Mouse (Mus musculus) intestine, embryonic 15.5 days (tissue): ENCODE measurements around the gene Ostm1. TPM values are rescaled to one million over a fixed set of nuclear protein-coding genes. Genes with fewer than 3 reads are reported as not detected.

Source experiments
- ATAC-seq: fragments of 200-750 bp; cut with Nextera tagmentation; 2 replicates; pipeline ENCODE4 v1.8.0; 2017; ENCODE audit warnings: moderate TSS enrichment, moderate library complexity
- H3K27ac ChIP-seq: fragments of 300-500 bp; sonication (generic); 2 replicates; pipeline ENCODE4 v1.5.1; 2015; ENCODE audit warnings: mild to moderate bottlenecking, inconsistent platforms
- H3K27me3 ChIP-seq: fragments of 300-500 bp; sonication (generic); replicated peaks from 2 replicates; pipeline ENCODE4 v1.6.1; 2015; ENCODE audit warnings: inconsistent platforms
- H3K36me3 ChIP-seq: fragments of 300-500 bp; sonication (generic); 2 replicates; pipeline ENCODE4 v1.6.1; 2015; ENCODE audit warnings: inconsistent platforms
- H3K4me1 ChIP-seq: fragments of 300-500 bp; sonication (generic); replicated peaks from 2 replicates; pipeline ENCODE4 v1.6.1; 2015; ENCODE audit warnings: inconsistent platforms
- H3K4me2 ChIP-seq: fragments of 300-500 bp; sonication (generic); replicated peaks from 2 replicates; pipeline ENCODE4 v1.6.1; 2015; ENCODE audit warnings: mild to moderate bottlenecking, inconsistent platforms
- H3K4me3 ChIP-seq: fragments of 300-500 bp; sonication (generic); replicated peaks from 2 replicates; pipeline ENCODE4 v1.5.1; 2015; ENCODE audit warnings: inconsistent platforms
- H3K9ac ChIP-seq: fragments of 300-500 bp; sonication (generic); 2 replicates; pipeline ENCODE4 v1.6.1; 2015; ENCODE audit warnings: inconsistent platforms
- H3K9me3 ChIP-seq: fragments of 300-500 bp; sonication (generic); 2 replicates; pipeline ENCODE4 v1.6.1; 2016; ENCODE audit warnings: inconsistent platforms
- WGBS: fragments of 180-500 bp; shearing (Covaris S2); methylation state at CpG from one replicate; pipeline ENCODE4 v1.1.7; 2015; 5-methylcytosine and 5-hydroxymethylcytosine counted together
- polyA plus RNA-seq: library from polyadenylated mRNA; unstranded; fragments of >200 nt; fragmentation: Nextera tagmentation; extraction: Ambion mirVana; gene quantifications from 2 replicates; pipeline ENCODE4 v1.2.1, GENCODE M21; 2015

Ostm1 gene
- polyA plus RNA-seq, 1 experiment from 2014 or later: 16.3 TPM

DNA sequence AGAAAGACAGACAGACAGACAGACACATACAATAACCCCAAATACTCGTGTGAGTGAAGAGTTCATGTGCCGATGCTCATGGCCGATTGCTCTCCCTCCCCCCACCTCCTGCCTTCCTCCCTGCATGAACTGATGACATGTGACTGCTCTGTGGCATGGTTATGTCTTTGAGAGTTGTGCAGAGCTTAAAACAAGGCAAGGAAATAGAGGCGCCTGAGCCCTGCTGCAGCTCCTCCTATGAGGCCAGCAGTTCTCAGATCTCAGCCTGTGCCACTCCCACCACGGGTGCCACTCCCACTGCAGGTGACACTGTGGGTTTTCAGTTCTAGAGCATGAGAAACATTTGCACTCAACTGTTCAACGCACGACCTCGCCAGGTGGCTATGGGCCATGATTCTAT is 115.4 kb downstream of the Ostm1 start:
- Histone ChIP-seq H3K4me1 (no peaks in the 10 kb centered on the region), H3K27me3 (no peaks in the 10 kb centered on the region), H3K36me3 (0 out of 2 replicates have a peak, but pooled peaks cover under 1% of the 10 kb centered on the region), H3K4me2 (no peak overlapping the region), H3K4me3 (no peak overlapping the region), H3K9ac (no peak overlapping the region), H3K9me3 (no peaks in the 10 kb centered on the region), H3K27ac (no peak overlapping the region; the same call in 1 of the 2 replicates)
- ATAC-seq: peak; percentile 87
- WGBS: 75% methylated on average over 8 of the region's 8 CpGs

DNA sequence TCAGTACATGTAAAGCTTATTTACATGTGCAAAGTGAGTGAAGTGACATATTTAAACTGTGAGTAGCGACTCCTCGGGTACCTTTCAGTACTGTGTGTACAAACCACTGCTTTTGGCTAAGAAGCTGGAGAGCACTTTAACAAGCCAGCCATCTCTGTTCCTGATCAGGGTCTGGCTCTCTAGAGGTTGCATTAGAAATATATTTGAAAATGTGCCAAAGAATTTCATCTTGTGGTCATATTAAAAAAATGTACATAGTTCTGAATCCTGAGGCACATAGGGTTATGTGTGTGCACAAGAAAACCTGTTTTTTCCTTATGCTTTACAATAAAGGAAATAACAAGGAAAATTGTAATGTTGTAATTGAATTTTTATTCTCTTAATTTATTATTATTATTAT is 118.5 kb downstream of the Ostm1 start:
- 90% methylated on average over 2 of the region's 2 CpGs for WGBS

DNA sequence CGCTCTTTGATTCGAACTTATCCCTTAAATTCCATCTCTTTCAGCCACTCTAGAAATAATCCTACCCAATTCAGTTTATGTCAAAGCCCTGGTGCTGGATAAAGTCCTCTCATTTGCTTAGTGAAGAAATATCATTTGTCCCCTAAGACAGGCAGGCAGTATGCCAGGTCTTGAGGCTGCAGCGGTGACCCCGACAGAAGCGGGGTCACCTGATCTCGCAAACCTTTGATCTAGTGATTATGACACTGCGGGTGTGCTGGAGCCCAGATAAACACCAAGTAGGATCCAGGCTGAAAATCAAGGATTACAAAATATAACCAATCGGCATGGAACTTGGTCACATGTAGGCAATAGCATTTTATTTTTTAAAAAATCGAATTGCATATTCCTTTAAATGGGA is 131.1 kb downstream of the Ostm1 start:
- H3K27ac ChIP-seq: 0 out of 2 replicates have a peak overlapping the region, but pooled peaks have one; percentile 70
- 18% methylated on average over 9 of the region's 9 CpGs for WGBS
- H3K4me2 ChIP-seq: no peak overlapping the region; the same call in 1 of the 2 replicates
- H3K36me3 ChIP-seq: no peaks in the 10 kb centered on the region
- no peaks in the 10 kb centered on the region for H3K9me3 ChIP-seq
- no peaks in the 10 kb centered on the region for H3K27me3 ChIP-seq
- peak; percentile 69 for ATAC-seq
- H3K4me1 ChIP-seq: 0 out of 2 replicates have a peak, but pooled peaks cover 10% of the 10 kb centered on the region
- no peak overlapping the region for H3K9ac ChIP-seq
- no peak overlapping the region for H3K4me3 ChIP-seq

More for the DNA sequence above, 118.5 kb downstream of the Ostm1 start:
- Histone ChIP-seq H3K9me3 (no peaks in the 10 kb centered on the region), H3K9ac (no peak overlapping the region), H3K4me2 (no peak overlapping the region), H3K27me3 (no peaks in the 10 kb centered on the region), H3K4me3 (no peak overlapping the region), H3K4me1 (no peaks in the 10 kb centered on the region), H3K27ac (no peak overlapping the region), H3K36me3 (peaks cover 5% of the 10 kb centered on the region; the same call in 1 of the 2 replicates)
- ATAC-seq: no peak

DNA sequence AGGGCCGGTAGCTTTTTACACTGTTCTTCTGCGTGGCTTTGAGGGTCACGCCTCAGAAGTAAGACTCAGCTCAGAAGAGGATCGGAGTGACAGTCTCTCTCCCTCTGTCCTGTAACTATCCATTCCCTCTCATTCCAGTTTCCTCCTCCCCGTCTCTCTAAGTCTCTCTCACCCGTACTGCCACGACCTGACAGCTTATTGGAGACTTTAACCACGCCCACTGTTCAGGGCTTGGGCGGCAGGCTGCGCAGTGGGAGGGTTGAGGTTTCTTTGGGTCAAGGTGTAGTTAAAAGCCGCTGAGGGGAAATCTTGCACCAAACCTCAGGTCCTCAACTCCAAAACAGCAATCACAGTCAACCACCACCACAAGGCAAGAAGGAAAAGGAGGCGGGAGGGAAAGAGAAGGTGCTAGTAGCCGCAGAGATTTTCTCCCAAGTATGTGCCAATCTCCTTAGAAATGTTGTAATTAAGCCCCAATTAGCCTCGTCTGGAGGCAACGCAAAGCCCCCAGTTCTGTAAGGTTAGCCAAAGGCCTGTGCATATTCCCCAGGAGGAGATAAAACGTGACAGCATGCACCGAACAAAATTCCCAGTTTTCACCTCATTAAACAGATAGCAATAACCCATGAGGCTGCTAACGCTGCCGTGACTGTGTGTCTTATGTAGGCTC is 131.9 kb downstream of the Ostm1 start:
- Histone ChIP-seq H3K9me3 (no peaks in the 10 kb centered on the region), H3K4me3 (peak overlapping the region; percentile 13)
- peak; percentile 91 for ATAC-seq

DNA sequence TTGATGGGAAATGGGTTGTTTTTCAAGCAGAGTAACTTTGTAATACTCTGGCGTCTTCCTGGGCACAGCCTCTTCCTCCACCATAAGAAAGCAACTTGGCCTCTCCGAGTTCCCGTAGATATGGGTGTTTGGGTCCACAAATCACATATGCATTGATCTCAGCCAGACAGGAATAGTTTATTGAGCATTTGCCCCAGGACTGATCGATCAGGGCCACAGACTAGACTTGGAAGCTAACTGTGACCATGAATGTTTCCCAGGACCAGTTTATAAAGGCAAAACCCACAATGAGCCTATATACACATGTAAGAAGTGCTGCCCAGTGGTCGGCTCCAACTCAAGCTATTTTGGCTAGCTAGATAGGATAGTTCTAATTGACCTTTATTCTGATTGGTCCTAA is 138.5 kb downstream of the Ostm1 start:
- Histone ChIP-seq H3K27me3 (no peaks in the 10 kb centered on the region), H3K4me3 (no peak overlapping the region), H3K9me3 (no peaks in the 10 kb centered on the region), H3K9ac (no peak overlapping the region), H3K36me3 (no peaks in the 10 kb centered on the region), H3K4me1 (no peaks in the 10 kb centered on the region), H3K4me2 (no peak overlapping the region), H3K27ac (no peak overlapping the region)
- 92% methylated on average over 5 of the region's 5 CpGs for WGBS
- ATAC-seq: no peak

More for the DNA sequence above, 131.9 kb downstream of the Ostm1 start:
- H3K27ac ChIP-seq: peak overlapping the region; percentile 70
- H3K36me3 ChIP-seq: no peaks in the 10 kb centered on the region
- H3K4me2 ChIP-seq: peak overlapping the region; percentile 56
- H3K27me3 ChIP-seq: no peaks in the 10 kb centered on the region
- WGBS: 21% methylated on average over 19 of the region's 19 CpGs
- no peak overlapping the region; the same call in 1 of the 2 replicates for H3K9ac ChIP-seq
- H3K4me1 ChIP-seq: 0 out of 2 replicates have a peak, but pooled peaks cover 10% of the 10 kb centered on the region

DNA sequence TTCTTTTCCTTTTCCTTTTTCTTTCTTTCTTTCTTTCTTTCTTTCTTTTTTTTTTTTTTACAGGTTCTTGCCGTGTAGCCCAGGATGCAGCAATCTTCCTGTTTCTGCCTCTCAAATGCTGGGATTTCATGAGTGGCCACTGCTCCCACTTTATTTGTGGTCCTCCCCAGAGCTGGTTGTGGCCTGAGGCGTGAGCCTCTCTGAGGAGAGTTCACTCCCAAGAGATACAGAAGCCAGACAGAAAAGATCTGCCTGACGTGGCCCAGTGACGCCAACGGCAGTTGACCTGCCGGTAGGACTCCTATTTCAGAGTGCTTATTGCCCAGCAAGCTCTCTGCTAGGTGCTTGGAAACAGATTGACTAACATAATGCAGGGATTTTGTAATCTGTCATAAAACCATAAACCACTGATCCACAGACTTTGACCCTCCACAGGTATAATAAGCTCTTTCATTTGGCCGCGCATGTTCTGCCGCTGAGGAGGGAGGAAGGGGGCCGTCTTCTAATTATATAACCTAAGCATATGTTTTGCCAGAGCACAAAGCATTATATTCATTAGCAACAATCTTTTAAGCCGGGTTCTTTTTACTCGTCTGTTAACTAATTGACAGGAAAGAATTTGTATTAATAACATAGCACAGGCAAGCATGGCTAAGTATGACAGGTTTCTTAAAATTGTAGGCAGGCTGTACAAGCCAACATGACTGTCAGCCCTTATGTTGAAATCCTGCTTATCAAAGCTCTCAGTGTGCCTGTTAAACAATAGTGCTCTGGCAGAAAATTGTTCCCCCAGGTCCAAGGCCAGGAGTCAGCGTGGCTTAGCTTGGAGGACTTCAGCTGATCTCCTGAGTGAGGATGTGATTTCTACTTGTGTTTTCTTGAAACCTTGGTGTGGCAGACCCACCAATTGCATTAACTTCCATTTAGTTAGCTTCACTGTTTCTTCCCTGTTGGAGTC is 139.9 kb downstream of the Ostm1 start:
- ATAC-seq: peak; percentile 95
- Histone ChIP-seq H3K27me3 (no peaks in the 10 kb centered on the region), H3K36me3 (no peaks in the 10 kb centered on the region), H3K4me1 (no peaks in the 10 kb centered on the region), H3K9ac (no peak overlapping the region), H3K27ac (peak overlapping the region; percentile 83), H3K9me3 (no peaks in the 10 kb centered on the region), H3K4me2 (peak overlapping the region; percentile 0; the same call in 1 of the 2 replicates), H3K4me3 (no peak overlapping the region)
- 55% methylated on average over 13 of the region's 13 CpGs for WGBS

DNA sequence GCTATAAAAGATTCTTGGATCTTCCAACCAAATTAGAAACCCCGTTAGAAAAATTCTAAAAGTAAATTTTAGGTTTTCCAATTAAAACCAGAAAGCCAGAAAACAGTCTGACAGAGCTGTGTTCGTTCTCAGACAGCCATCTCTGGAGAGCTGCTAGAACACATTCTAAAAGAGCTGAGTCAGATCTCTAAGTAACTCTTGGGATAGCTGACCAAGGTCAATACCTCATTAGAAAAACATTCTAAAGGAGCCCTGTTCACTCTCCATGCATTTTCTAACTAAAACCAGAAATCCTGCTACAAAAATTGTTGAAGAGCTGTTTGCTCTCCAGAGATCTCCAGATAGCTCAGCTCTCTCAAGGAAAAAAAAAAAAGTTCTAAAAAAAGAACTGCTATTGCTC is 146.0 kb downstream of the Ostm1 start:
- Histone ChIP-seq H3K4me3 (no peak overlapping the region), H3K36me3 (no peaks in the 10 kb centered on the region), H3K4me2 (no peak overlapping the region), H3K4me1 (no peaks in the 10 kb centered on the region), H3K27ac (no peak overlapping the region), H3K27me3 (no peaks in the 10 kb centered on the region), H3K9ac (no peak overlapping the region), H3K9me3 (no peaks in the 10 kb centered on the region)
- no peak for ATAC-seq
- 75% methylated on average over 2 of the region's 2 CpGs for WGBS

DNA sequence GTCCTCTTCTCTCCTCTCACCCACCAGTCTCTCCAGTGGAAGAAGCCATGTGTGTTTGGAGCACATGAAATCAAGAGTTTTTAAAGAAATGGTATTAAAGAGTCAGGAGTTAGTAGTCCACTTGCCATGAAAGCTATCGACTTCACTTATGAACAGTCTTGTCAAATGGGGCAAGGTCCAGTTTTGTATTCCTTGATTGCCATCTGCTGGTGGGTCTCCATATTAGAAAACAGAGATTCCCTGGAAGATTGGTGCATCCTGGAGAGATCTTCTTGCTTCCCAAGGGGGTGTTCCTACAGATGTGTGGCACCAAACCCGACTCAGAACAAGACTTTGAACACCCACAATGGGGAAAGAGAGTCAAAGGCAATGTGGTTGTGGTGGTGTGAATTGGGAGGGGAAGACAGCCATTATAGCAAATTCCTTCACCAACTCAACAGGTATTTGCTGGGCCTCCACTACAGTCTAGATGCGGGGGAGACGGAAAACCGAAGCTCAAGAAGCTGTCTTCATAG is 151.0 kb downstream of the Ostm1 start:
- 0 out of 2 replicates have a peak, but pooled peaks have one; percentile 36 for ATAC-seq
- 57% methylated on average over 5 of the region's 5 CpGs for WGBS

DNA sequence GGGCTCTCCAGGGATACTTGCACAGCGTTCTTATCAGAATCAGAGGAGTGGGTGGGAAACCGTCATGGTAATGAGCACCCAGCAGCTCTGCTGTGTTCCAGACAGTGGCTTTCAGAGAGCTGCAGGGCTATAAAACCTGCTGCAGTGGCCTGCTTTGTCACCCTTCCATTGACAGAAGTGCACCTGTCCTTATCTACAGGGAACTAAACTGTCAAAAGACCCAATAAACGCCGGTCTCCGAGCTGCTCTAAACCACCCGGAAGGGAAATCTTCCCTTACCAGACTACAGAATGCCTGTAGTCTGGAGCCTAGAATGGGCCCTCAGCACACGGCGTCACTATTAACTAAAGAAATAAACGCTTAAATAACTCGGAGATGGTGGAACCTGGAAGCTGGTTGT is 168.2 kb downstream of the Ostm1 start:
- no peaks in the 10 kb centered on the region for H3K4me1 ChIP-seq
- peak overlapping the region; percentile 24; the same call in 1 of the 2 replicates for H3K4me2 ChIP-seq
- no peak overlapping the region for H3K4me3 ChIP-seq
- 33% methylated on average over 10 of the region's 10 CpGs for WGBS
- ATAC-seq: peak; percentile 95
- no peaks in the 10 kb centered on the region for H3K9me3 ChIP-seq
- H3K27me3 ChIP-seq: no peaks in the 10 kb centered on the region
- no peak overlapping the region for H3K9ac ChIP-seq
- H3K36me3 ChIP-seq: no peaks in the 10 kb centered on the region
- 0 out of 2 replicates have a peak overlapping the region, but pooled peaks have one; percentile 9 for H3K27ac ChIP-seq

More for the DNA sequence above, 151.0 kb downstream of the Ostm1 start:
- H3K4me2 ChIP-seq: no peak overlapping the region
- no peak overlapping the region for H3K4me3 ChIP-seq
- H3K4me1 ChIP-seq: no peaks in the 10 kb centered on the region
- no peak overlapping the region for H3K27ac ChIP-seq
- H3K9ac ChIP-seq: no peak overlapping the region
- H3K27me3 ChIP-seq: no peaks in the 10 kb centered on the region
- H3K9me3 ChIP-seq: no peaks in the 10 kb centered on the region
- H3K36me3 ChIP-seq: no peaks in the 10 kb centered on the region

Other genes with a start within 250 kb of the Ostm1 start
- gene Afg1l, start 105.3 kb upstream of the Ostm1 start, polyA plus RNA-seq: 10.9 and 11.0 TPM in 2 replicates
- gene Snx3, start 81.8 kb upstream of the Ostm1 start, polyA plus RNA-seq: 439 and 443 TPM in 2 replicates
- 0.05 TPM in 1 of 2 replicates, not detected in the other for gene Nr2e1, start 190 bp upstream of the Ostm1 start, polyA plus RNA-seq
- gene Sec63, start 177.7 kb downstream of the Ostm1 start, polyA plus RNA-seq: 25.0 and 25.5 TPM in 2 replicates